Mouse (Mus musculus): ENCODE data around the gene Rab31. TPM values are rescaled to one million over a fixed set of nuclear protein-coding genes. Genes with fewer than 3 reads are reported as not detected.
A peak's percentile ranks its signal among the peaks of the same experiment; 100 is the strongest.

The Rab31 gene
- total and polyA plus RNA-seq, 2 experiments from 2014 or later, result 79.3 to 92.8 TPM

GRCm38 (mm10) chr17:65770982-65771915, 1.3 kb downstream of the Rab31 start:
- H3K27me3 ChIP-seq (ENCODE audit: insufficient read depth, low read length), result no peaks in the 10 kb centered on the region
- no peaks in the 10 kb centered on the region for H3K9me3 ChIP-seq (ENCODE audit: low read length)
- no peaks in the 10 kb centered on the region for H3K36me3 ChIP-seq (ENCODE audit: insufficient read depth)
- peak overlapping the region; percentile 72 for H3K27ac ChIP-seq (ENCODE audit: low read depth, low read length)
- peak overlapping the region; percentile 82 for H3K4me2 ChIP-seq (ENCODE audit: low read depth)
- DNase-seq (peak; percentile 39), ATAC-seq (no peak)
- WGBS, result 14% methylated on average over 17 of the region's 17 CpGs
- TF ChIP-seq CTCF (IDR thresholded peaks at IDR 0.05; ENCODE audit: low read depth), result no peak
- peak overlapping the region; percentile 72; the same call in 1 of the 2 replicates for H3K9ac ChIP-seq
- H3K4me1 ChIP-seq (ENCODE audit: insufficient read depth), result peaks cover 27% of the 10 kb centered on the region
- peak overlapping the region; percentile 79 for H3K4me3 ChIP-seq (ENCODE audit: low read depth, low read length)

DNA sequence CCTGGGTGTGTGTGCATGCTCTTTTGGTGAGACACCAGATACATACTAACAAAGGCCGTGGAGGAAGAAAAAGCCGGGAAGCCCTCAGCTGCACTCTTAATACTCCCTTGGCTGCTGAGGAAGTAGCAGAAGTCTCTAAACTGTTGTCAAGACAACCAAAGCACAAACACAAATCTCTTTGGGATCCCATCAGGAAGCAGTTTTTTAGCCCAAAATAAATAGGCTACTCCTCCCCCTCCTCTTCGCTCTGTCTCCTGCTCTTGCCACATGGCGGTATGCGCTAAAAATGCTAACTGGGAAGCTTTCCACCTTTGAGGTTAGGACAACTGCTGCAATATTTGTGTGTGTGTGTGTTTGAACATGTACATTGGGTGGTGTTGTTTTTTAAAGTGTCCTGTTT, 4.1 kb downstream of the Rab31 start:
- H3K4me3 ChIP-seq (ENCODE audit: low read depth, low read length), result no peak overlapping the region
- no peak for TF ChIP-seq CTCF (IDR thresholded peaks at IDR 0.05; ENCODE audit: low read depth)
- 25% methylated on average over 5 of the region's 5 CpGs for WGBS
- H3K9me3 ChIP-seq (ENCODE audit: low read length), result no peaks in the 10 kb centered on the region
- peak; percentile 76 for ATAC-seq
- H3K4me2 ChIP-seq (ENCODE audit: low read depth), result peak overlapping the region; percentile 26; the same call in 1 of the 2 replicates
- no peaks in the 10 kb centered on the region for H3K27me3 ChIP-seq (ENCODE audit: insufficient read depth, low read length)
- H3K9ac ChIP-seq, result no peak overlapping the region
- no peaks in the 10 kb centered on the region for H3K36me3 ChIP-seq (ENCODE audit: insufficient read depth)
- DNase-seq, result peak; percentile 69
- peak overlapping the region; percentile 46 for H3K27ac ChIP-seq (ENCODE audit: low read depth, low read length)
- peaks cover 27% of the 10 kb centered on the region for H3K4me1 ChIP-seq (ENCODE audit: insufficient read depth)

- WGBS, result 96% methylated on average over 14 of the region's 14 CpGs
- TF ChIP-seq CTCF (IDR thresholded peaks at IDR 0.05; ENCODE audit: low read depth), result no peak
- H3K4me3 ChIP-seq (ENCODE audit: low read depth, low read length), result no peak overlapping the region
- ATAC-seq (no peak), DNase-seq (no peak)
- H3K27me3 ChIP-seq (ENCODE audit: insufficient read depth, low read length), result no peaks in the 10 kb centered on the region
- H3K9ac ChIP-seq, result no peak overlapping the region
- peaks cover 8% of the 10 kb centered on the region; the same call in 1 of the 2 replicates for H3K4me1 ChIP-seq (ENCODE audit: insufficient read depth)
- no peak overlapping the region for H3K4me2 ChIP-seq (ENCODE audit: low read depth)
- no peaks in the 10 kb centered on the region for H3K36me3 ChIP-seq (ENCODE audit: insufficient read depth)
- H3K9me3 ChIP-seq (ENCODE audit: low read length), result no peaks in the 10 kb centered on the region
- no peak overlapping the region for H3K27ac ChIP-seq (ENCODE audit: low read depth, low read length)
These were observed 9.3 kb downstream of the Rab31 start for GRCm38 (mm10) chr17:65763221-65763620.

- DNase-seq (peak; percentile 21), ATAC-seq (peak; percentile 43; the same call in 1 of the 2 replicates)
- Histone ChIP-seq H3K9me3 (ENCODE audit: low read length) (no peaks in the 10 kb centered on the region), H3K4me3 (ENCODE audit: low read depth, low read length) (no peak overlapping the region), H3K4me2 (ENCODE audit: low read depth) (no peak overlapping the region), H3K36me3 (ENCODE audit: insufficient read depth) (no peaks in the 10 kb centered on the region), H3K27ac (ENCODE audit: low read depth, low read length) (no peak overlapping the region), H3K9ac (no peak overlapping the region), H3K4me1 (ENCODE audit: insufficient read depth) (no peaks in the 10 kb centered on the region), H3K27me3 (ENCODE audit: insufficient read depth, low read length) (no peaks in the 10 kb centered on the region)
- 34% methylated on average over 6 of the region's 6 CpGs for WGBS
- no peak for TF ChIP-seq CTCF (IDR thresholded peaks at IDR 0.05; ENCODE audit: low read depth)
These were observed 15.4 kb downstream of the Rab31 start for GRCm38 (mm10) chr17:65757150-65757549.

DNA sequence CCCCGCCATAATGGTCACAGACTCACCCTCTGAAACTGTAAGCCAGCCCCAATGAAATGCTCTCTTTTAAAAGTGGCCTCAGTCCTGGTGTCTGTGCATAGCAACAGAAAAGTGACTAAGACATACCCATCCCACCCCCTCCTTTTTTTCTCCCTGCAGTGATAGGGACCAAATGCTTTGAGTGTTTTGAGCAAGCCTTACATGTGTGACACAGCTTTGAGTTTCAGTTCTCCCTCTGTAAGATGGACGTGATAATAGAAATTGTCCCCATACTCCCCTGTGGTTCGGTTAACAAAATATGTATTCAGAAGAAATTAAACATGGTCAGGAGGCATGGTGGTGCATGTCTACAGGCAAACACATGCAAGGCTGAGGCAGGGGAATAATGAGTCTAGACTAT, 16.7 kb downstream of the Rab31 start:
- H3K4me1 ChIP-seq (ENCODE audit: insufficient read depth), result no peaks in the 10 kb centered on the region
- no peak overlapping the region for H3K9ac ChIP-seq
- no peaks in the 10 kb centered on the region for H3K9me3 ChIP-seq (ENCODE audit: low read length)
- no peak overlapping the region for H3K4me3 ChIP-seq (ENCODE audit: low read depth, low read length)
- DNase-seq, result no peak
- H3K27me3 ChIP-seq (ENCODE audit: insufficient read depth, low read length), result no peaks in the 10 kb centered on the region
- no peak overlapping the region for H3K27ac ChIP-seq (ENCODE audit: low read depth, low read length)
- no peak for ATAC-seq
- no peak for TF ChIP-seq CTCF (IDR thresholded peaks at IDR 0.05; ENCODE audit: low read depth)
- no peak overlapping the region for H3K4me2 ChIP-seq (ENCODE audit: low read depth)
- H3K36me3 ChIP-seq (ENCODE audit: insufficient read depth), result no peaks in the 10 kb centered on the region
- 95% methylated on average over 3 of the region's 3 CpGs for WGBS

GRCm38 (mm10) chr17:65753130-65753529, 19.4 kb downstream of the Rab31 start:
- Histone ChIP-seq H3K9me3 (ENCODE audit: low read length) (no peaks in the 10 kb centered on the region), H3K4me2 (ENCODE audit: low read depth) (no peak overlapping the region), H3K9ac (no peak overlapping the region), H3K27ac (ENCODE audit: low read depth, low read length) (no peak overlapping the region), H3K4me1 (ENCODE audit: insufficient read depth) (no peaks in the 10 kb centered on the region), H3K4me3 (ENCODE audit: low read depth, low read length) (no peak overlapping the region), H3K36me3 (ENCODE audit: insufficient read depth) (no peaks in the 10 kb centered on the region), H3K27me3 (ENCODE audit: insufficient read depth, low read length) (no peaks in the 10 kb centered on the region)
- DNase-seq (peak; percentile 32), ATAC-seq (peak; percentile 40; the same call in 1 of the 2 replicates)
- WGBS, result 82% methylated on average over 6 of the region's 6 CpGs
- no peak for TF ChIP-seq CTCF (IDR thresholded peaks at IDR 0.05; ENCODE audit: low read depth)

GRCm38 (mm10) chr17:65750301-65750700, 22.3 kb downstream of the Rab31 start:
- no peak overlapping the region for H3K9ac ChIP-seq
- no peaks in the 10 kb centered on the region for H3K9me3 ChIP-seq (ENCODE audit: low read length)
- H3K4me2 ChIP-seq (ENCODE audit: low read depth), result no peak overlapping the region
- no peaks in the 10 kb centered on the region for H3K36me3 ChIP-seq (ENCODE audit: insufficient read depth)
- H3K27ac ChIP-seq (ENCODE audit: low read depth, low read length), result no peak overlapping the region
- no peaks in the 10 kb centered on the region for H3K27me3 ChIP-seq (ENCODE audit: insufficient read depth, low read length)
- ATAC-seq, result no peak
- DNase-seq, result no peak
- H3K4me1 ChIP-seq (ENCODE audit: insufficient read depth), result no peaks in the 10 kb centered on the region
- H3K4me3 ChIP-seq (ENCODE audit: low read depth, low read length), result no peak overlapping the region
- TF ChIP-seq CTCF (IDR thresholded peaks at IDR 0.05; ENCODE audit: low read depth), result peak; percentile 47
